28 mouse cellular contexts compared by ENCODE assay signal in the genomic region with DNA sequence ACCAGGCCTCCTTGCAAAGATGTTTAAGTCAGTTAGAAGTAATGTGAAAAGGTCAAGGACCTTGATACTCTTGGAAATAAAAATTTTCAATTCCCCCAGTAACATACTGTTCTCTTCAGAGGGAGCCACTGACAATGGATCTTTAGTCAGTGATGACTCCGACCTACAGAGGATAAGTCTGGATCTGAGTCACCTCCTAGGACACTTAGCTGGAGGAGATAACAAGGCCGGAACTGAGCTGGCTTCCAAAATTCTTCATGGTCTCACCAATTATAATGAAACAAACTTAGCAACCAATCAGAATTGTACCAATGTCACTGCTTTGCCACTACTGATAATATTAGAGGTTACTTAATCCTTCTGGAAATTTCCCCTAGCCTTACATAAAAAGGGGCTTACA.
"Had no signal": no experiment of that assay in that cellular context is flagged by ENCODE, and none has a peak within 500 bp of the region (broad histone marks: within the 10 kb centered on the region; RNA-seq: fewer than 3 reads in every experiment).

No protein-coding gene starts in this region.

- H3K27ac ChIP-seq: limb, embryonic 10.5 days; limb, embryonic 12.5 days; limb, embryonic 13.5 days; limb, embryonic 15.5 days; liver, embryonic 12.5 days; liver, embryonic 13.5 days; liver, embryonic 14.5 days; liver, embryonic 15.5 days; lung, embryonic 15.5 days; midbrain, embryonic 10.5 days; midbrain, embryonic 12.5 days; midbrain, embryonic 13.5 days; midbrain, embryonic 15.5 days; neural tube, embryonic 12.5 days; neural tube, embryonic 13.5 days had no signal

- H3K9ac ChIP-seq: limb, embryonic 12.5 days; limb, embryonic 13.5 days; limb, embryonic 15.5 days; liver, embryonic 12.5 days; liver, embryonic 13.5 days; liver, embryonic 14.5 days; liver, embryonic 15.5 days; liver, postnatal 0 days; lung, embryonic 14.5 days; lung, embryonic 15.5 days; midbrain, embryonic 12.5 days; midbrain, embryonic 13.5 days; midbrain, embryonic 15.5 days; neural tube, embryonic 12.5 days; neural tube, embryonic 13.5 days had no signal

- H3K27me3 ChIP-seq: limb, embryonic 12.5 days; limb, embryonic 13.5 days; limb, embryonic 15.5 days; liver, embryonic 12.5 days; liver, embryonic 13.5 days; liver, embryonic 15.5 days; lung, embryonic 15.5 days; megakaryocyte, embryonic 14.5 days; midbrain, embryonic 12.5 days; midbrain, embryonic 13.5 days; midbrain, embryonic 15.5 days; neural tube, embryonic 12.5 days; neural tube, embryonic 13.5 days had no signal

- DNase-seq: left cerebral cortex, postnatal 4 days; liver; liver, embryonic 13.5 days; liver, postnatal 0 days; lung, adult 18-20 months; lung, adult 2 months; lung, embryonic 14.5 days; lung, postnatal 10 days; lung, postnatal 14 days; lung, postnatal 36 days; lung, postnatal 4 days; midbrain, embryonic 14.5 days had no signal

- H3K36me3 ChIP-seq: limb, embryonic 10.5 days; limb, embryonic 12.5 days; limb, embryonic 13.5 days; limb, embryonic 15.5 days; liver, embryonic 12.5 days; liver, embryonic 13.5 days; liver, embryonic 15.5 days; lung, embryonic 15.5 days; midbrain, embryonic 10.5 days; midbrain, embryonic 12.5 days; midbrain, embryonic 13.5 days; midbrain, embryonic 15.5 days; neural tube, embryonic 12.5 days; neural tube, embryonic 13.5 days had no signal

- H3K4me3 ChIP-seq: limb, embryonic 10.5 days; limb, embryonic 12.5 days; limb, embryonic 13.5 days; limb, embryonic 15.5 days; liver, embryonic 12.5 days; liver, embryonic 13.5 days; liver, embryonic 15.5 days; lung, embryonic 15.5 days; megakaryocyte, embryonic 14.5 days; midbrain, embryonic 10.5 days; midbrain, embryonic 12.5 days; midbrain, embryonic 13.5 days; midbrain, embryonic 15.5 days; myocyte; neural tube, embryonic 12.5 days; neural tube, embryonic 13.5 days had no signal
